In the genomic region with DNA sequence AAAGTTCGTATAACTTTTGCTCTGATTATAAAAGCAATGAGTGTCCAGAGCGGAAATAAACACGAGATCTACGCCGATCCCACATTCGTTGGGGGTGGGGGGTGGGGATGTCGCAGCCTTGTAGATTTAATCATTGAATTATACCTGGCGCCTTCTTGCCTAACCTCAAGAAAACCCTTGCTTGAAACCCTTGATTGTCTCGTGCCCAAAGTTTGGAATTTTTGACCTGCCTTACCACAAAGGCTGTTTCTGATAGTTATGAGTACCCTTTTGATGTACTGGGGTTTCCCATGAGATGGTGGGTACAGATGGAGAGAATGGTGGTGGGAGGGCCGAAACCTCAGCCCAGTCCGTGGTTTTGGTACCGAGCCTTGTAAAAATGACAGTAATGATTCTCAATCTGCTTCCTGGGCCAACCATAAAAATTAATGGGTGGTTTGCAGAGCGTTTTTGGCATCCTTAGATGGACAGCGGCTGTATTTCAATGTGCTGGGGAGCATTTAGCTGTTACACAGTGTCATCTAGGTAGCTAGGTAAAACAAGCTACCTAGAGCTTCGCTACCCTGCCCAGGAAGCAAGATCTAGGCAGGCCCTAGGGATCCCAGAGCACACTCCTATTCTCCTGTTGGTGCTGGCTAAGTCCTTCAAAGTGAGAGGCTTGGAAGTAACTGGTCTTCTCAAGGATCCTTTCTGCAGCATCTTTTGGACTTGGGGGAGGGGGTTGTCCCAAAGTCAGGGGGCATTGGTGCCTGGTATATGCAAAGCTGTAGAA, we compare ENCODE assay signal across 9 mouse cellular contexts. TPM values are rescaled to one million over a fixed set of nuclear protein-coding genes. Genes with fewer than 3 reads are reported as not detected.
DNase-seq lines count a peak whose midpoint lies in the region; ATAC-seq and TF ChIP-seq lines count a peak whose summit lies in the region.
"Had no signal": no experiment of that assay in that cellular context is flagged by ENCODE, and none has a peak within 500 bp of the region (broad histone marks: within the 10 kb centered on the region; RNA-seq: fewer than 3 reads in every experiment).

No protein-coding gene starts in this region.

- H3K27me3 ChIP-seq in kidney, adult 2 months (replicated peaks; ENCODE audit: control insufficient read depth, insufficient read depth, low read length): no peaks in the 10 kb centered on the region
- no peaks in the 10 kb centered on the region for H3K27me3 ChIP-seq in embryonic facial prominence, embryonic 13.5 days
- H3K27me3 ChIP-seq in intestine, embryonic 15.5 days (replicated peaks): no peaks in the 10 kb centered on the region
- no peaks in the 10 kb centered on the region for H3K27me3 ChIP-seq in neural tube, embryonic 11.5 days (ENCODE audit: control insufficient read depth, insufficient read depth, low read length)

- no peak for TF ChIP-seq CTCF in kidney, adult 2 months (conservative IDR thresholded peaks at IDR 0.05; ENCODE audit: insufficient read depth, insufficient read length, low read depth, low read length)

- peak overlapping the region; percentile 69 for H3K4me2 ChIP-seq in embryonic facial prominence, embryonic 13.5 days
- H3K4me2 ChIP-seq in intestine, embryonic 15.5 days (replicated peaks): peak overlapping the region; percentile 70
- peak overlapping the region; percentile 74 for H3K4me2 ChIP-seq in neural tube, embryonic 11.5 days (ENCODE audit: low read depth)

- peak overlapping the region; percentile 81 for H3K9ac ChIP-seq in embryonic facial prominence, embryonic 13.5 days
- H3K9ac ChIP-seq in intestine, embryonic 15.5 days: peak overlapping the region; percentile 80
- H3K9ac ChIP-seq in neural tube, embryonic 11.5 days (ENCODE audit: low read length): peak overlapping the region; percentile 92

- ATAC-seq in embryonic facial prominence, embryonic 13.5 days (ENCODE audit: insufficient number of reproducible peaks, insufficient read depth, low FRiP score, low TSS enrichment, low read depth): no peak
- no peak for ATAC-seq in intestine, embryonic 15.5 days
- no peak for ATAC-seq in neural tube, embryonic 11.5 days (ENCODE audit: insufficient read depth, low FRiP score, low TSS enrichment)
- no peak for ATAC-seq in activated CD4-positive, CD25-positive, alpha-beta regulatory T cell, adult 4 months

- peak overlapping the region; percentile 93 for H3K4me3 ChIP-seq in kidney, adult 2 months (ENCODE audit: insufficient read depth, low read depth, low read length)
- peak overlapping the region; percentile 77 for H3K4me3 ChIP-seq in embryonic facial prominence, embryonic 13.5 days
- peak overlapping the region; percentile 87 for H3K4me3 ChIP-seq in intestine, embryonic 15.5 days (replicated peaks)
- H3K4me3 ChIP-seq in neural tube, embryonic 11.5 days (ENCODE audit: low read depth, low read length): peak overlapping the region; percentile 94

- H3K4me1 ChIP-seq in kidney, adult 2 months (ENCODE audit: control insufficient read depth, insufficient read depth, low read length): peaks cover 7% of the 10 kb centered on the region; the same call in 1 of the 2 replicates
- H3K4me1 ChIP-seq in embryonic facial prominence, embryonic 13.5 days: peaks cover 51% of the 10 kb centered on the region
- peaks cover 41% of the 10 kb centered on the region for H3K4me1 ChIP-seq in intestine, embryonic 15.5 days (replicated peaks)
- peaks cover 18% of the 10 kb centered on the region for H3K4me1 ChIP-seq in neural tube, embryonic 11.5 days (ENCODE audit: control insufficient read depth, insufficient read depth, low read length)

- peak overlapping the region; percentile 78 for H3K27ac ChIP-seq in kidney, adult 2 months (ENCODE audit: insufficient read depth, low read depth, low read length)
- H3K27ac ChIP-seq in embryonic facial prominence, embryonic 13.5 days: peak overlapping the region; percentile 83; the same call in 1 of the 2 replicates
- 0 out of 2 replicates have a peak overlapping the region, but pooled peaks have one; percentile 84 for H3K27ac ChIP-seq in intestine, embryonic 15.5 days
- H3K27ac ChIP-seq in neural tube, embryonic 11.5 days (ENCODE audit: low read depth, low read length): peak overlapping the region; percentile 76; the same call in 1 of the 2 replicates

- no peak for TF ChIP-seq POLR2A in kidney, adult 2 months (IDR thresholded peaks at IDR 0.05; ENCODE audit: low read depth, low read length)

- 19% methylated on average over 15 of the region's 15 CpGs for WGBS in kidney, adult 2 months
- 4% methylated on average over 15 of the region's 15 CpGs for WGBS in embryonic facial prominence, embryonic 13.5 days
- WGBS in intestine, embryonic 15.5 days: 7% methylated on average over 15 of the region's 15 CpGs
- WGBS in neural tube, embryonic 11.5 days: 5% methylated on average over 15 of the region's 15 CpGs

- H3K36me3 ChIP-seq in kidney, adult 2 months (ENCODE audit: control insufficient read depth, insufficient read depth, low read length): no peaks in the 10 kb centered on the region
- no peaks in the 10 kb centered on the region for H3K36me3 ChIP-seq in embryonic facial prominence, embryonic 13.5 days
- H3K36me3 ChIP-seq in intestine, embryonic 15.5 days: no peaks in the 10 kb centered on the region
- no peaks in the 10 kb centered on the region for H3K36me3 ChIP-seq in neural tube, embryonic 11.5 days (ENCODE audit: control insufficient read depth, insufficient read depth, low read length)
- H3K36me3 ChIP-seq: G1E had no signal

- no peak for DNase-seq in kidney, adult 2 months
- DNase-seq in kidney, postnatal 10 days: no peak
- no peak for DNase-seq in neural tube, embryonic 11.5 days (ENCODE audit: low spot score)
- DNase-seq in thymus, adult 18-20 months: no peak
- no peak for DNase-seq in retina, embryonic 14.5 days (ENCODE audit: low spot score)

- H3K9me3 ChIP-seq in embryonic facial prominence, embryonic 13.5 days: no peaks in the 10 kb centered on the region
- H3K9me3 ChIP-seq in intestine, embryonic 15.5 days: no peaks in the 10 kb centered on the region
- no peaks in the 10 kb centered on the region for H3K9me3 ChIP-seq in neural tube, embryonic 11.5 days (ENCODE audit: control insufficient read depth, low read length)

RNA-seq across cellular contexts. Expression of gene Sh3bp4, which starts 1.3 kb away (rescaled TPM):
- 14.8 and 18.1 TPM in 2 replicates for polyA plus RNA-seq in kidney, adult 2 months (2012; rRNA removed)
- 24.1 and 26.1 TPM in 2 replicates for polyA plus RNA-seq in embryonic facial prominence, embryonic 13.5 days (2015; fragmentation: Nextera tagmentation; extraction: Ambion mirVana)
- 16.3 and 17.0 TPM in 2 replicates for polyA plus RNA-seq in intestine, embryonic 15.5 days (2015; fragmentation: Nextera tagmentation; extraction: Ambion mirVana)
- 31.0 and 35.9 TPM in 2 replicates for polyA plus RNA-seq in neural tube, embryonic 11.5 days (2014; fragmentation: Nextera tagmentation; extraction: Ambion mirVana)
- under 1 TPM; 0.09 to 0.61 TPM for polyA plus RNA-seq in activated CD4-positive, CD25-positive, alpha-beta regulatory T cell, adult 4 months (2017; shearing (Covaris generic))
- polyA plus RNA-seq: G1E had no signal
